Mouse (Mus musculus): Measurements from ENCODE around the gene Cd200r3.

The Cd200r3 gene

GRCm38 (mm10) chr16:45030796-45031195, 87.3 kb downstream of the Cd200r3 start:
- no peak for DNase-seq (ENCODE audit: inconsistent ontology term)

Data from Muller cell, postnatal 12 days (primary cell).